Comparison of ENCODE assay signal across 8 mouse cellular contexts in genomic region chr1:191820951-191821325, GRCm38 (mm10). TPM values are rescaled to one million over a fixed set of nuclear protein-coding genes. Genes with fewer than 3 reads are reported as not detected.
A peak's percentile ranks its signal among the peaks of the same experiment; 100 is the strongest.
DNase-seq lines count a peak whose midpoint lies in the region; ATAC-seq and TF ChIP-seq lines count a peak whose summit lies in the region.

No protein-coding gene starts in this region.

- peak; percentile 9; the same call in 1 of the 2 replicates for ATAC-seq in liver, embryonic 14.5 days (ENCODE audit: insufficient read depth)

- H3K27me3 ChIP-seq in cerebellum, adult 2 months (ENCODE audit: control insufficient read depth, insufficient read depth, low read length) = no peaks in the 10 kb centered on the region
- no peaks in the 10 kb centered on the region for H3K27me3 ChIP-seq in testis, adult 2 months (ENCODE audit: control insufficient read depth, insufficient read depth, low read length)
- no peaks in the 10 kb centered on the region for H3K27me3 ChIP-seq in liver, embryonic 14.5 days (ENCODE audit: control insufficient read depth, insufficient read depth, low read length)

- H3K4me3 ChIP-seq in cerebellum, adult 2 months (replicated peaks; ENCODE audit: insufficient read depth, low read depth, low read length) = peak overlapping the region; percentile 78
- peak overlapping the region; percentile 87 for H3K4me3 ChIP-seq in testis, adult 2 months (ENCODE audit: control insufficient read depth, low read depth, low read length)
- H3K4me3 ChIP-seq in liver, embryonic 14.5 days (ENCODE audit: insufficient read depth in 1 of 2, low read depth in 2 of 2, low read length in 2 of 2) = peak overlapping the region; percentile 65 to 78

- H3K36me3 ChIP-seq in testis, adult 2 months (ENCODE audit: control insufficient read depth, insufficient read depth, low read length) = peaks cover 8% of the 10 kb centered on the region
- peaks cover 35% of the 10 kb centered on the region for H3K36me3 ChIP-seq in liver, embryonic 14.5 days (replicated peaks; ENCODE audit: control insufficient read depth, insufficient read depth, low read depth)

- no peak for TF ChIP-seq POLR2A in cerebellum, adult 2 months (IDR thresholded peaks at IDR 0.05; ENCODE audit: borderline replicate concordance, insufficient read depth, low read length)
- TF ChIP-seq POLR2A in testis, adult 2 months (IDR thresholded peaks at IDR 0.05; ENCODE audit: control insufficient read depth, low read depth, low read length) = no peak

- no peak for TF ChIP-seq CTCF in cerebellum, adult 2 months (IDR thresholded peaks at IDR 0.05; ENCODE audit: borderline replicate concordance, insufficient read depth, low read depth, low read length)
- TF ChIP-seq CTCF in testis, adult 2 months (IDR thresholded peaks at IDR 0.05; ENCODE audit: control insufficient read depth, insufficient read depth, insufficient replicate concordance, low read depth, low read length) = no peak
- no peak for TF ChIP-seq CTCF in liver, embryonic 14.5 days (IDR thresholded peaks at IDR 0.05; ENCODE audit: low read depth)

- no peaks in the 10 kb centered on the region for H3K9me3 ChIP-seq in liver, embryonic 14.5 days (ENCODE audit: control insufficient read depth, low read length)

- no peak overlapping the region for H3K27ac ChIP-seq in cerebellum, adult 2 months (ENCODE audit: insufficient read depth, low read length)
- peak overlapping the region; percentile 54 for H3K27ac ChIP-seq in testis, adult 2 months (ENCODE audit: control insufficient read depth, insufficient read depth, low read depth, low read length)
- H3K27ac ChIP-seq in liver, embryonic 14.5 days = no peak overlapping the region

- 7% methylated on average over 15 of the region's 15 CpGs for WGBS in cerebellum, adult 2 months
- whole genome bisulfite sequencing in liver, embryonic 14.5 days (ENCODE audit: insufficient replicate concordance) = 5% methylated on average over 15 of the region's 15 CpGs

- DNase-seq in cerebellum, adult 2 months = no peak
- DNase-seq in cerebellum, adult 11-12 months = no peak
- no peak for DNase-seq in testis, postnatal 10 days (ENCODE audit: low spot score)
- DNase-seq in liver, embryonic 14.5 days (ENCODE audit: low read depth in 3 of 3, low spot score in 3 of 3) = no peak
- no peak for DNase-seq in retina, embryonic 14.5 days (ENCODE audit: low spot score)
- no peak for DNase-seq in embryo, embryonic 9.5 days (ENCODE audit: extremely low spot score)
- no peak for DNase-seq in cerebellum, postnatal 36 days

- peak overlapping the region; percentile 57 for H3K9ac ChIP-seq in liver, embryonic 14.5 days (replicated peaks)

- peak overlapping the region; percentile 67 for H3K4me2 ChIP-seq in liver, embryonic 14.5 days (ENCODE audit: low read depth)

- peaks cover 11% of the 10 kb centered on the region; the same call in 1 of the 2 replicates for H3K4me1 ChIP-seq in cerebellum, adult 2 months (ENCODE audit: control insufficient read depth, insufficient read depth, low read length)
- peaks cover 6% of the 10 kb centered on the region for H3K4me1 ChIP-seq in testis, adult 2 months (ENCODE audit: control insufficient read depth, insufficient read depth, low read length)
- H3K4me1 ChIP-seq in liver, embryonic 14.5 days (replicated peaks; ENCODE audit: control insufficient read depth in 2 of 2, insufficient read depth in 2 of 2, low read length in 1 of 2) = peaks cover 8 to 9% of the 10 kb centered on the region in 2 experiments; a peak in 3 of 4 replicates

- no peak for TF ChIP-seq EP300 in liver, embryonic 14.5 days (IDR thresholded peaks at IDR 0.05; ENCODE audit: low read depth)

RNA-seq across cellular contexts. Expression of gene Nek2, which starts 0.3 kb away (rescaled TPM):
- 4.5 and 5.0 TPM in 2 replicates for polyA plus RNA-seq in cerebellum, adult 2 months (2012; rRNA removed)
- 58.3 and 63.0 TPM in 2 replicates for polyA plus RNA-seq in testis, adult 2 months (2012; rRNA removed)
- polyA plus RNA-seq in liver, embryonic 14.5 days (2012; rRNA removed) = 11.2 and 14.4 TPM in 2 replicates
- 28.8 and 33.0 TPM in 2 replicates for polyA plus RNA-seq in liver, embryonic 14.5 days (2014; fragmentation: Nextera tagmentation; extraction: Ambion mirVana)
